ENCODE assay signal across 14 mouse cellular contexts in genomic region chr2:73080084-73080483, GRCm38 (mm10).
DNase-seq lines count a peak whose midpoint lies in the region; ATAC-seq and TF ChIP-seq lines count a peak whose summit lies in the region.
"Had no signal": no experiment of that assay in that cellular context is flagged by ENCODE, and none has a peak within 500 bp of the region (broad histone marks: within the 10 kb centered on the region; RNA-seq: fewer than 3 reads in every experiment).

No protein-coding gene starts in this region.

- WGBS in lung, embryonic 14.5 days = no CpG with 5 or more reads among the region's 2 CpGs

- intact Hi-C loops in gastrocnemius, adult 2 months (cut with DNase I) = no loop called here

- no peaks in the 10 kb centered on the region for H3K9me3 ChIP-seq in lung, embryonic 14.5 days (ENCODE audit: low read depth, low read length)
- no peaks in the 10 kb centered on the region for H3K9me3 ChIP-seq in MEL (replicated peaks; ENCODE audit: insufficient read depth, low read length)
- H3K9me3 ChIP-seq: neural tube, embryonic 13.5 days had no signal

- TF ChIP-seq POLR2A in MEL (IDR thresholded peaks at IDR 0.05; ENCODE audit: control insufficient read depth in 1 of 2, insufficient read depth in 1 of 2, low read depth in 1 of 2, low read length in 2 of 2, poor library complexity in 1 of 2) = no peak

- no peak for TF ChIP-seq EP300 in MEL (IDR thresholded peaks at IDR 0.05; ENCODE audit: low read depth in 1 of 2, low read length in 2 of 2)

- H3K4me2 ChIP-seq in lung, embryonic 14.5 days = no peak overlapping the region
- H3K4me2 ChIP-seq: neural tube, embryonic 13.5 days had no signal

- H3K79me2 ChIP-seq in MEL (ENCODE audit: control insufficient read depth, insufficient read depth, low read length, poor library complexity) = no peaks in the 10 kb centered on the region

- no peak overlapping the region for H3K9ac ChIP-seq in lung, embryonic 14.5 days
- no peak overlapping the region for H3K9ac ChIP-seq in MEL (ENCODE audit: control insufficient read depth, low read depth, low read length, poor library complexity, severe bottlenecking)
- H3K9ac ChIP-seq: neural tube, embryonic 13.5 days had no signal

- 0 out of 2 replicates have a peak, but pooled peaks cover 2% of the 10 kb centered on the region for H3K4me1 ChIP-seq in lung, embryonic 14.5 days (ENCODE audit: insufficient read depth)
- no peaks in the 10 kb centered on the region for H3K4me1 ChIP-seq in MEL (ENCODE audit: control insufficient read depth in 1 of 2, insufficient read depth in 2 of 2, low read length in 2 of 2)
- H3K4me1 ChIP-seq: neural tube, embryonic 13.5 days had no signal

- no peak overlapping the region for H3K27ac ChIP-seq in lung, embryonic 14.5 days (ENCODE audit: low read depth)
- H3K27ac ChIP-seq in MEL (ENCODE audit: control insufficient read depth, low read depth, low read length) = no peak overlapping the region
- H3K27ac ChIP-seq in gastrocnemius, adult 2 months = no peak overlapping the region
- H3K27ac ChIP-seq: layer of hippocampus, adult 2 months; neural tube, embryonic 13.5 days had no signal

- no peak for ATAC-seq in lung, embryonic 14.5 days (ENCODE audit: insufficient read depth)

- peak; percentile 45 for TF ChIP-seq CTCF in lung, embryonic 14.5 days (IDR thresholded peaks at IDR 0.05; ENCODE audit: low read depth)
- TF ChIP-seq CTCF in MEL (IDR thresholded peaks at IDR 0.05 in 2 of 3, conservative IDR thresholded peaks at IDR 0.05 in 1 of 3; ENCODE audit: control insufficient read depth in 1 of 3, insufficient read depth in 1 of 3, low read depth in 2 of 3, low read length in 3 of 3, poor library complexity in 1 of 3, severe bottlenecking in 1 of 3) = no peak
- no peak for TF ChIP-seq CTCF in gastrocnemius, adult 2 months (IDR thresholded peaks at IDR 0.05)

- no peaks in the 10 kb centered on the region for H3K27me3 ChIP-seq in lung, embryonic 14.5 days (ENCODE audit: insufficient read depth, low read length)
- H3K27me3 ChIP-seq in MEL (ENCODE audit: control insufficient read depth in 1 of 2, insufficient read depth in 2 of 2, low read length in 2 of 2) = no peaks in the 10 kb centered on the region
- H3K27me3 ChIP-seq: neural tube, embryonic 13.5 days had no signal

- no peak; the same call in 1 of the 2 replicates for TF ChIP-seq RAD21 in MEL (IDR thresholded peaks at IDR 0.05; ENCODE audit: low read depth, low read length)

- no peaks in the 10 kb centered on the region for H3K36me3 ChIP-seq in lung, embryonic 14.5 days (ENCODE audit: insufficient read depth)
- H3K36me3 ChIP-seq in MEL (ENCODE audit: control insufficient read depth in 1 of 2, insufficient read depth in 2 of 2, low read length in 2 of 2) = no peaks in the 10 kb centered on the region
- H3K36me3 ChIP-seq: forebrain, embryonic 10.5 days; neural tube, embryonic 13.5 days had no signal

- peak; percentile 20 for DNase-seq in adrenal gland, postnatal 14 days
- DNase-seq in adrenal gland, postnatal 36 days = no peak
- DNase-seq in lung, embryonic 14.5 days = peak; percentile 24
- no peak for DNase-seq in lung, adult 18-20 months
- peak; percentile 59 for DNase-seq in MEL (ENCODE audit: low read depth, low spot score)
- DNase-seq in lung, postnatal 36 days = peak; percentile 4
- no peak for DNase-seq in gastrocnemius, adult 2 months
- DNase-seq in thymus, postnatal 10 days (ENCODE audit: low spot score in 2 of 2) = no peak
- DNase-seq: gastrocnemius, postnatal 25 days; kidney, adult 18-20 months; right cerebral cortex, postnatal 25 days had no signal

- H3K4me3 ChIP-seq in lung, embryonic 14.5 days (ENCODE audit: low read depth, low read length) = no peak overlapping the region
- H3K4me3 ChIP-seq in MEL (ENCODE audit: control insufficient read depth in 1 of 2, insufficient read depth in 1 of 2, low read depth in 2 of 2, low read length in 2 of 2) = no peak overlapping the region
- H3K4me3 ChIP-seq in gastrocnemius, adult 2 months = no peak overlapping the region
- H3K4me3 ChIP-seq: forebrain, embryonic 10.5 days; layer of hippocampus, adult 2 months; neural tube, embryonic 13.5 days had no signal

TF ChIP-seq in MEL, 35 proteins besides CTCF, POLR2A, EP300 and RAD21:
- TF ChIP-seq ZNF384 (IDR thresholded peaks at IDR 0.05; ENCODE audit: low read depth, low read length) (no peak), SMC3 (IDR thresholded peaks at IDR 0.05; ENCODE audit: low read depth, low read length) (peak; percentile 26)

Comparison
In these comparisons a context has a peak if more than half of its experiments do, and no peak if none do; other contexts are left out.
1. DNase-seq: peak in adrenal gland, postnatal 14 days (single experiment), lung, embryonic 14.5 days (single experiment), MEL (single experiment) and lung, postnatal 36 days (single experiment); none in adrenal gland, postnatal 36 days (0 of 2), lung, adult 18-20 months (0 of 2), gastrocnemius, adult 2 months (single experiment) and thymus, postnatal 10 days (0 of 2).